ENCODE assay signal across 9 mouse cellular contexts in the genomic region with DNA sequence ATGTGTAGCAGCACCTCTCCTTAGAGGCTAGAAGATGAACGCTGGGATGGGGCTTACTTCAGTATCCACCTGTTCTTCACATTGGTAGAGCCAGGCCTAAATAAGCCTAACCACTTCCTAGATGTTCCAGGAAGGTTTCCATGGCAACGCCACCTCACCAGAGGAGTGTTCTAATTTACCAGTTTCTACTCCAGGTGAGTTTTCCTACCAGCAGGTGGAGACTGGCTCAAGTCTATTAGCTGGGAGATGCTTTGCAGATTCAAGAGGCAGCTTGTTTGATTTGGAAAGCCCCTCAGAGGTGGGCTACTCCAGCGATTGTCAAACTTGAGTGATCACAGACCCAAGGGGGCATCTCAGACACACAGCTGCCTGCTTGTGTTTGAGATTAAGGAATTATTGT.
DNase-seq lines count a peak whose midpoint lies in the region; ATAC-seq and TF ChIP-seq lines count a peak whose summit lies in the region.
"Had no signal": no experiment of that assay in that cellular context is flagged by ENCODE, and none has a peak within 500 bp of the region (broad histone marks: within the 10 kb centered on the region; RNA-seq: fewer than 3 reads in every experiment).

No protein-coding gene starts in this region.

- H3K9me3 ChIP-seq in MEL (replicated peaks; ENCODE audit: insufficient read depth, low read length), result no peaks in the 10 kb centered on the region
- H3K9me3 ChIP-seq: embryonic facial prominence, embryonic 13.5 days had no signal

- H3K36me3 ChIP-seq in MEL (ENCODE audit: control insufficient read depth in 1 of 2, insufficient read depth in 2 of 2, low read length in 2 of 2), result no peaks in the 10 kb centered on the region
- H3K36me3 ChIP-seq: embryonic facial prominence, embryonic 13.5 days had no signal

- no peak overlapping the region for H3K4me3 ChIP-seq in MEL (ENCODE audit: control insufficient read depth in 1 of 2, insufficient read depth in 1 of 2, low read depth in 2 of 2, low read length in 2 of 2)
- H3K4me3 ChIP-seq: embryonic facial prominence, embryonic 13.5 days had no signal

- TF ChIP-seq RAD21 in MEL (IDR thresholded peaks at IDR 0.05; ENCODE audit: low read depth, low read length), result peak; percentile 4; the same call in 1 of the 2 replicates

- no peaks in the 10 kb centered on the region for H3K79me2 ChIP-seq in MEL (ENCODE audit: control insufficient read depth, insufficient read depth, low read length, poor library complexity)

- peak; percentile 11 for DNase-seq in cerebellum, adult 11 months
- no peak for DNase-seq in MEL (ENCODE audit: low read depth, low spot score)
- DNase-seq in forelimb bud, embryonic 11.5 days (ENCODE audit: low read depth, low spot score), result peak; percentile 50
- peak; percentile 26 for DNase-seq in layer of hippocampus, adult 9-10 months (ENCODE audit: low spot score)
- DNase-seq in right cerebral cortex, adult 18-20 months, result peak; percentile 54
- no peak for DNase-seq in adrenal gland, adult 8-10 months
- no peak for DNase-seq in urinary bladder, postnatal 25 days (ENCODE audit: low spot score)

- TF ChIP-seq POLR2A in MEL (IDR thresholded peaks at IDR 0.05; ENCODE audit: control insufficient read depth in 1 of 2, insufficient read depth in 1 of 2, low read depth in 1 of 2, low read length in 2 of 2, poor library complexity in 1 of 2), result no peak

- H3K9ac ChIP-seq in MEL (ENCODE audit: control insufficient read depth, low read depth, low read length, poor library complexity, severe bottlenecking), result no peak overlapping the region
- H3K9ac ChIP-seq: embryonic facial prominence, embryonic 13.5 days had no signal

- no peak; a peak in 1 of 6 replicates for TF ChIP-seq CTCF in MEL (IDR thresholded peaks at IDR 0.05 in 2 of 3, conservative IDR thresholded peaks at IDR 0.05 in 1 of 3; ENCODE audit: control insufficient read depth in 1 of 3, insufficient read depth in 1 of 3, low read depth in 2 of 3, low read length in 3 of 3, poor library complexity in 1 of 3, severe bottlenecking in 1 of 3)

- 0 out of 4 replicates have a peak, but pooled peaks cover 0 to 1% of the 10 kb centered on the region in 2 experiments for H3K27me3 ChIP-seq in MEL (ENCODE audit: control insufficient read depth in 1 of 2, insufficient read depth in 2 of 2, low read length in 2 of 2)
- H3K27me3 ChIP-seq: embryonic facial prominence, embryonic 13.5 days had no signal

- ATAC-seq in cerebellum, adult (ENCODE audit: insufficient number of reproducible peaks, low FRiP score, low TSS enrichment), result no peak

- H3K27ac ChIP-seq in MEL (ENCODE audit: control insufficient read depth, low read depth, low read length), result no peak overlapping the region
- H3K27ac ChIP-seq: embryonic facial prominence, embryonic 13.5 days had no signal

- H3K4me1 ChIP-seq in MEL (ENCODE audit: control insufficient read depth in 1 of 2, insufficient read depth in 2 of 2, low read length in 2 of 2), result no peaks in the 10 kb centered on the region

- TF ChIP-seq EP300 in MEL (IDR thresholded peaks at IDR 0.05; ENCODE audit: low read depth in 1 of 2, low read length in 2 of 2), result no peak

TF ChIP-seq in MEL, 35 proteins besides CTCF, POLR2A, EP300 and RAD21:
- TF ChIP-seq SMC3 (IDR thresholded peaks at IDR 0.05; ENCODE audit: low read depth, low read length), result peak; percentile 12; the same call in 1 of the 2 replicates
- TF ChIP-seq NELFE (IDR thresholded peaks at IDR 0.05; ENCODE audit: low read depth, low read length), result no peak
TF ChIP-seq in MEL: peak in this region for 1.

Comparison
In these comparisons a context has a peak if more than half of its experiments do, and no peak if none do; other contexts are left out.
1. DNase-seq: peak in cerebellum, adult 11 months (single experiment), forelimb bud, embryonic 11.5 days (single experiment), layer of hippocampus, adult 9-10 months (single experiment) and right cerebral cortex, adult 18-20 months (single experiment); none in MEL (single experiment), adrenal gland, adult 8-10 months (single experiment) and urinary bladder, postnatal 25 days (single experiment).